Mouse (Mus musculus): ENCODE measurements around the gene Ubr4. TPM values are rescaled to one million over a fixed set of nuclear protein-coding genes. Genes with fewer than 3 reads are reported as not detected.

The Ubr4 gene
- polyA plus RNA-seq, 1 experiment = 130 TPM

DNA sequence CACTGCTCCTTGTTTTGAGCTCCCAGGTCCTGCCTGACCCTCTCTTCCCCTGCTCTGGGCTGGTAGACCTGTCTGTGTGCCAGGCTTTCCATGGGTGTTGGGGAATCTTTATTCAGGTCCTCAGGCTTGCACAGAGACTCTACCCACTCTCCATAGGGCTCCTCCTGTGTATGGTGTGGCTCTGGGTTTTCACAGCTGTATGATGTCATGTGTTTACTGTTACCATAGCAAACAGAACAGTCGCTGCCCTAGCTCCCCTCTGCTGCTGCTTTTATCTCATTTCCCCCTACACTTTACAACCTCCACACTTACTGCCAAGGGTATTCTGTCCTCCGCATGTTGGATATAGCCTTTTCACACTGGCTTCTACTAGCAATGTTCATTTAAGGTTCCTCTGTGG lies 43.0 kb downstream of the Ubr4 start:
- H3K4me3 ChIP-seq = no peak overlapping the region
- H3K27me3 ChIP-seq (ENCODE audit: control insufficient read depth, insufficient read depth, insufficient read length) = no peaks in the 10 kb centered on the region
- H3K36me3 ChIP-seq (ENCODE audit: control insufficient read depth, insufficient read depth) = peaks cover 63% of the 10 kb centered on the region
- no peak overlapping the region for H3K4me2 ChIP-seq (ENCODE audit: low read depth)
- no peak overlapping the region for H3ac ChIP-seq (ENCODE audit: control insufficient read depth, insufficient read length)
- no peak for TF ChIP-seq MAX (IDR thresholded peaks at IDR 0.05; ENCODE audit: low read depth)
- TF ChIP-seq TCF12 (IDR thresholded peaks at IDR 0.05; ENCODE audit: insufficient read depth, poor library complexity, severe bottlenecking) = no peak
- TF ChIP-seq MYOD1 (IDR thresholded peaks at IDR 0.05; ENCODE audit: control insufficient read depth in 1 of 3, insufficient read length in 2 of 3, low read depth in 2 of 3) = no peak
- no peak for TF ChIP-seq POLR2A (IDR thresholded peaks at IDR 0.05; ENCODE audit: insufficient read length, low read depth)
- TF ChIP-seq CEBPB (IDR thresholded peaks at IDR 0.05; ENCODE audit: insufficient read depth, poor library complexity, severe bottlenecking) = no peak
- no peak for TF ChIP-seq USF1 (IDR thresholded peaks at IDR 0.05; ENCODE audit: low read depth)
- no peak for TF ChIP-seq POLR2AphosphoS2 (IDR thresholded peaks at IDR 0.05; ENCODE audit: insufficient read length, low read depth)
- TF ChIP-seq SRF (IDR thresholded peaks at IDR 0.05; ENCODE audit: control insufficient read depth, insufficient read length, low read depth) = no peak
- no peak for TF ChIP-seq MYOG (IDR thresholded peaks at IDR 0.05; ENCODE audit: control insufficient read depth in 1 of 3, insufficient read depth in 1 of 3, insufficient read length in 2 of 3, low read depth in 2 of 3)
- no peak for TF ChIP-seq REST (IDR thresholded peaks at IDR 0.05; ENCODE audit: insufficient read depth, insufficient read length)
- TF ChIP-seq TCF3 (IDR thresholded peaks at IDR 0.05; ENCODE audit: insufficient read length, low read depth) = no peak
- no peak for TF ChIP-seq E2F4 (IDR thresholded peaks at IDR 0.05; ENCODE audit: insufficient read depth)
- H3K79me2 ChIP-seq (ENCODE audit: control insufficient read depth, insufficient read depth) = no peaks in the 10 kb centered on the region

DNA sequence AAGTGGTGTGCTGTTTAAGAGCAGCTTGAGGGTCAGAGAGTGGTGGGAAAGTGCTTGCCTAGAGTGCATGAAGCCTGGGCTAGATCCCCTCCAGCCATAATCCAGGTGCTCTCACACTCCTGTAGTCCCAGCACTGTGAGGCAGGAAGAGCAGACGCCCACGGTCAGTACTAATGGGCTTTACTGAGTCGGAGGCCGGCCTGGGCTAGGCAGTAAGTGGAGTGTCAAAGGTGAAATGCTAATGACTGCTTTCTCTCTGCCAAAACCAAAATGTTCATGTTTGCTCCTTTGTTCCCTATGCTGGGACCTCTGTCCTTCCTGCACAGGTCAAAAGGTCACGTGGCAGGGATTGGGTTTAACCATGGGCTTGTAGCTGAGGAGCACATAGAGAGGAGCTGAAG lies 48.1 kb downstream of the Ubr4 start:
- Histone ChIP-seq H3K4me2 (ENCODE audit: low read depth) (no peak overlapping the region), H3ac (ENCODE audit: control insufficient read depth, insufficient read length) (no peak overlapping the region), H3K4me3 (no peak overlapping the region), H3K27me3 (ENCODE audit: control insufficient read depth, insufficient read depth, insufficient read length) (no peaks in the 10 kb centered on the region), H3K79me2 (ENCODE audit: control insufficient read depth, insufficient read depth) (no peaks in the 10 kb centered on the region), H3K36me3 (ENCODE audit: control insufficient read depth, insufficient read depth) (peaks cover 58% of the 10 kb centered on the region)
- TF ChIP-seq REST (IDR thresholded peaks at IDR 0.05; ENCODE audit: insufficient read depth, insufficient read length) (no peak), POLR2A (IDR thresholded peaks at IDR 0.05; ENCODE audit: insufficient read length, low read depth) (no peak), USF1 (IDR thresholded peaks at IDR 0.05; ENCODE audit: low read depth) (no peak), POLR2AphosphoS2 (IDR thresholded peaks at IDR 0.05; ENCODE audit: insufficient read length, low read depth) (no peak), SRF (IDR thresholded peaks at IDR 0.05; ENCODE audit: control insufficient read depth, insufficient read length, low read depth) (no peak), E2F4 (IDR thresholded peaks at IDR 0.05; ENCODE audit: insufficient read depth) (no peak), MYOG (IDR thresholded peaks at IDR 0.05; ENCODE audit: control insufficient read depth in 1 of 3, insufficient read depth in 1 of 3, insufficient read length in 2 of 3, low read depth in 2 of 3) (no peak), TCF3 (IDR thresholded peaks at IDR 0.05; ENCODE audit: insufficient read length, low read depth) (no peak), MAX (IDR thresholded peaks at IDR 0.05; ENCODE audit: low read depth) (no peak)

DNA sequence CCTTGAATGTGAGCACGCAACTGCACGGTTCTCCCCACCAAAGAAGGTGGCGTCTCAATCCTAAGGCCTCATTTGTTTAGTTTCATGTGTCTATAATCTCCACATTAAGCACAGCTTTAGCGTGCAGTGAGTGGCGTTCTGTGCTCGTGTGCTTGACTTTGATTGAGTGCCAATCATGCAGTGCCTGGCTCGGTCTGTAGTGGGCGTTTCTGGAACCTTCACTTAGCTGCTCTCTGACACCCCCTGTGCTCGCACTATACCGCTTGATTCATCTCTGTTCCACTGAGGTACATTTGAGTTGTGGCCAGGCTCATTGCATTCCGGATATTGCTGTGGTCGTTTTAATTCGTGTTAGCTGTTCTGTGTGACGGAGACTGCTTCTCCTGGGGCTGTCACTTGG lies 50.8 kb downstream of the Ubr4 start:
- Histone ChIP-seq H3K4me2 (ENCODE audit: low read depth) (no peak overlapping the region), H3K4me3 (no peak overlapping the region), H3K36me3 (ENCODE audit: control insufficient read depth, insufficient read depth) (peaks cover 52% of the 10 kb centered on the region), H3ac (ENCODE audit: control insufficient read depth, insufficient read length) (no peak overlapping the region), H3K79me2 (ENCODE audit: control insufficient read depth, insufficient read depth) (no peaks in the 10 kb centered on the region), H3K27me3 (ENCODE audit: control insufficient read depth, insufficient read depth, insufficient read length) (no peaks in the 10 kb centered on the region)
- no peak for TF ChIP-seq REST (IDR thresholded peaks at IDR 0.05; ENCODE audit: insufficient read depth, insufficient read length)
- no peak for TF ChIP-seq SRF (IDR thresholded peaks at IDR 0.05; ENCODE audit: control insufficient read depth, insufficient read length, low read depth)

DNA sequence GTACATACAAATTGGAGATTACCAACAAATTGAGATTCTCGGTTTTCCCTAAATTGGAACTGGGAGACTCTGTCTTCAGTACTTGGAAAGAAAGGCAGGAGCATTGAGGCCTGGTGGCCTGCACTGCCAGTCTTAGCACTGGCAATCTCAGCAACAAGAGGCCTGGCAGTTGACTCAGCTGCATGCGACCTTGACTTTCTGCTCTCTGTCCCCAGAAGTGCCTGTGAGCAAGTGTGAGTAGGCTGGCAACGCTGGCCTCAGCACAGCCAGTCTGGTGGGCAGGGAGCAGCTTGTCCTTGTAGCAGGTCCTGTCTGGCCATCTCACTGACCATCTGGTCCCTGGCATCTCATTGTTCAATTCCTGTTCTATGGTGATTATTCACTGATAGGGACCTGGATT lies 58.9 kb downstream of the Ubr4 start:
- no peak overlapping the region for H3K4me3 ChIP-seq
- H3K36me3 ChIP-seq (ENCODE audit: control insufficient read depth, insufficient read depth) = peaks cover 79% of the 10 kb centered on the region
- no peak for TF ChIP-seq SRF (IDR thresholded peaks at IDR 0.05; ENCODE audit: control insufficient read depth, insufficient read length, low read depth)
- no peak for TF ChIP-seq E2F4 (IDR thresholded peaks at IDR 0.05; ENCODE audit: insufficient read depth)
- TF ChIP-seq TCF12 (IDR thresholded peaks at IDR 0.05; ENCODE audit: insufficient read depth, poor library complexity, severe bottlenecking) = no peak
- TF ChIP-seq USF1 (IDR thresholded peaks at IDR 0.05; ENCODE audit: low read depth) = no peak
- no peak for TF ChIP-seq POLR2A (IDR thresholded peaks at IDR 0.05; ENCODE audit: insufficient read length, low read depth)
- TF ChIP-seq CEBPB (IDR thresholded peaks at IDR 0.05; ENCODE audit: insufficient read depth, poor library complexity, severe bottlenecking) = no peak
- TF ChIP-seq POLR2AphosphoS2 (IDR thresholded peaks at IDR 0.05; ENCODE audit: insufficient read length, low read depth) = no peak
- TF ChIP-seq REST (IDR thresholded peaks at IDR 0.05; ENCODE audit: insufficient read depth, insufficient read length) = no peak
- no peak for TF ChIP-seq MAX (IDR thresholded peaks at IDR 0.05; ENCODE audit: low read depth)
- TF ChIP-seq MYOD1 (IDR thresholded peaks at IDR 0.05; ENCODE audit: control insufficient read depth in 1 of 3, insufficient read length in 2 of 3, low read depth in 2 of 3) = no peak
- no peak for TF ChIP-seq MYOG (IDR thresholded peaks at IDR 0.05; ENCODE audit: control insufficient read depth in 1 of 3, insufficient read depth in 1 of 3, insufficient read length in 2 of 3, low read depth in 2 of 3)
- H3K79me2 ChIP-seq (ENCODE audit: control insufficient read depth, insufficient read depth) = no peaks in the 10 kb centered on the region
- no peaks in the 10 kb centered on the region for H3K27me3 ChIP-seq (ENCODE audit: control insufficient read depth, insufficient read depth, insufficient read length)
- no peak overlapping the region for H3K4me2 ChIP-seq (ENCODE audit: low read depth)
- no peak overlapping the region for H3ac ChIP-seq (ENCODE audit: control insufficient read depth, insufficient read length)

DNA sequence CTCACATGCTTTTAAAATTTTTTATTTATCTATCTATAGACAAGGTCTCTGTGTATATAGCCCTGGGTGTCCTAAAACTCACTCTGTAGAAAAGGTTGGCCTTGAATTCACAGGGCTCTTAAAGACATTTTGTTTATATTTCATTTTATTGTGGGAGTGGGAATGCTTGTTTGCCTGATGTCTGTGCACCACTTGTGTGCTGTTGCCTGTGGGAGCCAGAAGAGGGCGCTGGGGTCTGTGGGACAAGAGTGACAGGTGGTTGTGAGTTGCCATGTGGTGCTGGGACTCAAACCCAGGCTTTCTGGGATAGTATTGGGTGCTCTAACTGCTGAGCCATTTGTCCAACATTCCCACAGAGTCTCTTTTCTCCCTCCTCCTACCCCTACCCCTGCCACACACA lies 65.5 kb downstream of the Ubr4 start:
- Histone ChIP-seq H3K36me3 (ENCODE audit: control insufficient read depth, insufficient read depth) (peaks cover 54% of the 10 kb centered on the region), H3ac (ENCODE audit: control insufficient read depth, insufficient read length) (no peak overlapping the region), H3K27me3 (ENCODE audit: control insufficient read depth, insufficient read depth, insufficient read length) (no peaks in the 10 kb centered on the region), H3K4me2 (ENCODE audit: low read depth) (no peak overlapping the region), H3K79me2 (ENCODE audit: control insufficient read depth, insufficient read depth) (no peaks in the 10 kb centered on the region), H3K4me3 (no peak overlapping the region)
- TF ChIP-seq TCF3 (IDR thresholded peaks at IDR 0.05; ENCODE audit: insufficient read length, low read depth) (no peak), MAX (IDR thresholded peaks at IDR 0.05; ENCODE audit: low read depth) (no peak), POLR2A (IDR thresholded peaks at IDR 0.05; ENCODE audit: insufficient read length, low read depth) (no peak), MYOD1 (IDR thresholded peaks at IDR 0.05; ENCODE audit: control insufficient read depth in 1 of 3, insufficient read length in 2 of 3, low read depth in 2 of 3) (no peak), CEBPB (IDR thresholded peaks at IDR 0.05; ENCODE audit: insufficient read depth, poor library complexity, severe bottlenecking) (no peak), TCF12 (IDR thresholded peaks at IDR 0.05; ENCODE audit: insufficient read depth, poor library complexity, severe bottlenecking) (no peak), USF1 (IDR thresholded peaks at IDR 0.05; ENCODE audit: low read depth) (no peak), POLR2AphosphoS2 (IDR thresholded peaks at IDR 0.05; ENCODE audit: insufficient read length, low read depth) (no peak)
